Mouse (Mus musculus) heart, embryonic 12.5 days (tissue): ENCODE measurements around the gene Tmem59l. TPM values are rescaled to one million over a fixed set of nuclear protein-coding genes. Genes with fewer than 3 reads are reported as not detected.

Experiments
- ATAC-seq: fragments of 200-750 bp; cut with Nextera tagmentation; 2 replicates; pipeline ENCODE4 v1.8.0; 2017; ENCODE audit warnings: moderate TSS enrichment, moderate library complexity; ENCODE audit not compliant: insufficient number of reproducible peaks, low FRiP score
- H3K27ac ChIP-seq: fragments of 300-500 bp; sonication (generic); 2 replicates; pipeline ENCODE4 v1.5.1; 2016; ENCODE audit warnings: mild to moderate bottlenecking, moderate library complexity; ENCODE audit not compliant: poor library complexity, severe bottlenecking
- H3K27me3 ChIP-seq: fragments of 300-500 bp; sonication (generic); replicated peaks from 2 replicates; pipeline ENCODE4 v1.6.1; 2016; ENCODE audit warnings: mild to moderate bottlenecking, moderate library complexity
- H3K36me3 ChIP-seq: fragments of 300-500 bp; sonication (generic); 2 replicates; pipeline ENCODE4 v1.6.1; 2016; ENCODE audit warnings: mild to moderate bottlenecking, moderate library complexity
- H3K4me1 ChIP-seq: fragments of 300-500 bp; sonication (generic); replicated peaks from 2 replicates; pipeline ENCODE4 v1.6.1; 2016; ENCODE audit warnings: mild to moderate bottlenecking
- H3K4me2 ChIP-seq: fragments of 300-500 bp; sonication (generic); 2 replicates; pipeline ENCODE4 v1.6.1; 2016; ENCODE audit warnings: mild to moderate bottlenecking, moderate library complexity
- H3K4me3 ChIP-seq: fragments of 300-500 bp; sonication (generic); 2 replicates; pipeline ENCODE4 v1.5.1; 2016; ENCODE audit warnings: mild to moderate bottlenecking
- H3K9ac ChIP-seq: fragments of 300-500 bp; sonication (generic); 2 replicates; pipeline ENCODE4 v1.6.1; 2016; ENCODE audit warnings: mild to moderate bottlenecking, moderate library complexity
- H3K9me3 ChIP-seq: fragments of 300-500 bp; sonication (generic); replicated peaks from 2 replicates; pipeline ENCODE4 v1.6.1; 2016; ENCODE audit warnings: mild to moderate bottlenecking, moderate library complexity
- whole genome bisulfite sequencing: fragments of 180-500 bp; shearing (Covaris S2); methylation state at CpG from one replicate; pipeline ENCODE4 v1.1.7; 2016; 5-methylcytosine and 5-hydroxymethylcytosine counted together
- polyA plus RNA-seq: library from polyadenylated mRNA; unstranded; fragments of >200 nt; fragmentation: Nextera tagmentation; extraction: Ambion mirVana; gene quantifications from 2 replicates; pipeline ENCODE4 v1.2.1, GENCODE M21; 2016

The Tmem59l gene
- polyA plus RNA-seq, 1 experiment from 2014 or later, result 0.22 TPM

DNA sequence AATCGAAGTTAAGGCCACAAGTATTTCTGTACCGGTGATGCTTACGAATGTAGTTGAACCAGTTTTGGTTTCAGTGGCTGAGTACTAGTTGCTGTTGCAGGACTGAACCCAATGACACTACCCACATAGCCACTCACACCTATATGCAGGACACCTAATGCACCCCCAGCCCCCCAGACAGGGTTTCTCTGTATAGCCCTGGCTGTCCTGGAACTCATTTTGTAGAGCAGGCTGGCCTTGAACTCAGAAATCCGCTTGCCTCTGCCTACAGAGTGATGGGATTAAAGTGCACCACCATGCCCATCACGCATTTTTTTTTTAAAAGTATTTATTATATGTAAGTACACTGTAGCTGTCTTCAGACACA lies 19.9 kb upstream of the Tmem59l start:
- Histone ChIP-seq H3K36me3 (peaks cover 22% of the 10 kb centered on the region), H3K27ac (peak overlapping the region; percentile 31; the same call in 1 of the 2 replicates), H3K4me2 (peak overlapping the region; percentile 82; the same call in 1 of the 2 replicates), H3K4me3 (0 out of 2 replicates have a peak overlapping the region, but pooled peaks have one; percentile 74), H3K9me3 (no peaks in the 10 kb centered on the region), H3K27me3 (peaks cover 22% of the 10 kb centered on the region), H3K4me1 (peaks cover 46% of the 10 kb centered on the region), H3K9ac (no peak overlapping the region)
- ATAC-seq, result no peak
- WGBS, result 54% methylated on average over 5 of the region's 5 CpGs

DNA sequence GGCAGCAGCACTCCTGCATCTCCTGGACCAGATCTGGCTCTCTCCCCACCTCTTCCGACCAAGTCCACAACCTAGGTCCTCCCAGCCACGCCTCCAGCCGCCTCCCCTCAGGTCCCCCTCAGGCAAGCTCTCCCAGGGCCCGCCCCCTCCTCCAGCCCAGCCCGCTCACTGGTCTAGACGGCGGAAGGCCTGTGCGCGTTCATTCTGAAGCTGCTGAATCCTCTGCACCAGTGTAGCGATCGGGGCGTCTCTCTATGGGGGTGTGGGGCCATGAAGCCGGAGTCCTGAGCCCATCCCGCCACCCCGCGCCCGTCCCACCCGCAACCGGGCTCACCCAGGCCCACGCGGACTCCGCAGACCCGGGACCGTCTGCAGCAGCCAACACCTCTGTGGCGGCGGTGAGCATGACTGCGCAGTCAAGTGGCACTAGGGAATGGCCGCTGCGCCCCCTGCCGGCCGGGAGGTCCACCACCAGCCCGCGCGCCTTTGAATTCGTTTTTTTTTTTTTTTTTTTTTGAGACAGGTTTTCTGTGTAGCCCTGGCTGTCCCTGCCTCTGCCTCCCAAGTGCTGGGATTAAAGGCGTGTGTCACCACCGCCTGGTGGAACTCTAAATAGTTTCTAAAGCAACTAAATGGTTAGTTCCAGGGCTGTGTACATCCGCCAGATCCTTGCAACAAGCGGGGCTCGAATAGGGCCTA lies 19.3 kb upstream of the Tmem59l start, which contains the start of gene Rex1bd:
Rex1bd (minus strand) TSS at position 425 of the 699 bp plus-strand sequence.
- 3% methylated on average over 40 of the region's 40 CpGs for WGBS
- H3K4me3 ChIP-seq, result peak within 1 kb of the TSS; percentile 74
- peak within 1 kb of the TSS; percentile 91 for H3K9ac ChIP-seq
- H3K9me3 ChIP-seq, result no peaks in the 10 kb centered on the region
- ATAC-seq, result peak; percentile 89
- peak within 1 kb of the TSS; percentile 91 for H3K27ac ChIP-seq
- peaks cover 46% of the 10 kb centered on the region for H3K4me1 ChIP-seq
- peaks cover 22% of the 10 kb centered on the region for H3K36me3 ChIP-seq
- peaks cover 27% of the 10 kb centered on the region for H3K27me3 ChIP-seq
- peak within 1 kb of the TSS; percentile 82 for H3K4me2 ChIP-seq

DNA sequence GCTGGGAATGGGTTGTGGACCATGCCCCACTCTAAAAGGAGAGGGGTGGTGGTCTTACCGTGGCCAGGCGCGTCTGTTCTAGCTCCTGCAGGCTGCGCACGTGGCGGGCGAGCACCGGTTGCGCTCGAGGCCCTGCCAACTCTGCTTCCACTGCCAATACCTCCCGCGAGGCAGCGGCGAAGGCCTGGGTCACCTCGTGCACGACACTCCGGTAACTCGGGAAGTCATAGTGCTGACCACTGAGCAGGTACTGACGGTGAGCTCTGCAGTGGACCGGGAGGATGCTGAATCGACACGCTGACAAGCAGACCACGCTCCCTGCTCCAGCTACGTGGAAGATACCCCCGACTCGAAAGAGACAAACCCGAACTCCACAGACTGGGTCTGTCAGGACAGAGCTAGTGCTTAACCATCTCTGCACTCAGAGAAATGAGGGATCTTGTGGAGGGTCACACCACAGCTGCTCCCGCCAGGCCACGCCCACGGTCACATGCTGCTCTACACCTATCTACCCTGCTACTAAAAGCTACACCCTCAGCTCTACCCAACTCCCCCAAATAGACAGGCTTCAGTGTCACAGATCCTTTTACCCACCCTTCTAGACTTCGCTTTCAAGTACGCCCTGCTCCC lies 18.7 kb upstream of the Tmem59l start:
- peak overlapping the region; percentile 74 for H3K4me3 ChIP-seq
- peak overlapping the region; percentile 91; the same call in 1 of the 2 replicates for H3K27ac ChIP-seq
- peak overlapping the region; percentile 82 for H3K4me2 ChIP-seq
- peak; percentile 24 for ATAC-seq
- peaks cover 50% of the 10 kb centered on the region for H3K4me1 ChIP-seq
- H3K36me3 ChIP-seq, result peaks cover 22% of the 10 kb centered on the region
- no peaks in the 10 kb centered on the region for H3K9me3 ChIP-seq
- WGBS, result 38% methylated on average over 32 of the region's 32 CpGs
- peak overlapping the region; percentile 91 for H3K9ac ChIP-seq
- peaks cover 34% of the 10 kb centered on the region for H3K27me3 ChIP-seq

DNA sequence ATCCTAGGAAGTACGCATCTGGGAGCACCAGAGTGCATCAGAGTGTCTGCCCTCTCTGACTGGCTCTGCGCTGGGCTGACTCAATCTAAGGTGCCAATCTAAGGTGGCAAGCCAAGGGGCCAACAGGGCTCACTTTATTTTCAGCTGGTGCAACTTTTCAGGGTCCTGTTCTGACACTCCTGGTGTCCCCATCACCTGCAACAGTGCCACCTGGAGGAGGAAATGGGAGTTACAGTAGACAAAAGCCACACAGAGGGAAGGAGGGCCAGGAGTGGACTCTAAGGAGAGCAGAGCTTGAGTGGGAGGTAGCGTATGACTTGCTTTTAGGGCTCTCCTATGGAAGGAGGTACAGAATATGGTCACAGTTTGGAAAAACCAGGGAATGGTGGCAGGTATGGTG lies 17.7 kb upstream of the Tmem59l start:
- 73% methylated on average over 3 of the region's 3 CpGs for WGBS
- no peak overlapping the region for H3K4me2 ChIP-seq
- H3K4me3 ChIP-seq, result no peak overlapping the region
- no peaks in the 10 kb centered on the region for H3K9me3 ChIP-seq
- H3K36me3 ChIP-seq, result peaks cover 22% of the 10 kb centered on the region
- ATAC-seq, result no peak
- H3K4me1 ChIP-seq, result peaks cover 57% of the 10 kb centered on the region
- peaks cover 43% of the 10 kb centered on the region for H3K27me3 ChIP-seq
- no peak overlapping the region for H3K9ac ChIP-seq
- no peak overlapping the region for H3K27ac ChIP-seq

DNA sequence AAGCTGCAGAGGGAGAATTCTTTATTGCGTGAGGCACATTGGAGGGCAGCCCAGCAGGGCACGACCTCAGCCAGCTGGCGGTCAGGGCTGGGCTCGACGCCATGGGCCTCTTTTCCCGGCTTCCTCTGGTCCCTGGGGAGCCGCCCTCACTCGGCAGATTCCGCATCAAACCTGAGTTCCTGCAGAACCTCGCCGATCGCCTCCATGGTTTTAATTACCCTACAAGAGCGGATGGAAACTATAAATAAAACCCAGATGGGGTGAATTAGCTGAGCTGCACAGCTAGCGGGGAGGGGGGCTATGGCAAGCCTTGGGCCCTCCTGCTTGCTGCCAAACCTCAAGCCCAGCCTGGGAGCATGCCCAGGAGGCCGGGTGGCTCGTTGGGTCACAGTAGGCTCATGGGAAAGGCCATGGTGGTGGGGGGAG lies 17.1 kb upstream of the Tmem59l start:
- no peak for ATAC-seq
- no peak overlapping the region for H3K4me2 ChIP-seq
- peaks cover 22% of the 10 kb centered on the region for H3K36me3 ChIP-seq
- no peaks in the 10 kb centered on the region for H3K9me3 ChIP-seq
- H3K9ac ChIP-seq, result no peak overlapping the region
- H3K27me3 ChIP-seq, result peaks cover 49% of the 10 kb centered on the region
- peaks cover 56% of the 10 kb centered on the region for H3K4me1 ChIP-seq
- WGBS, result 69% methylated on average over 16 of the region's 16 CpGs
- no peak overlapping the region for H3K4me3 ChIP-seq
- no peak overlapping the region for H3K27ac ChIP-seq

DNA sequence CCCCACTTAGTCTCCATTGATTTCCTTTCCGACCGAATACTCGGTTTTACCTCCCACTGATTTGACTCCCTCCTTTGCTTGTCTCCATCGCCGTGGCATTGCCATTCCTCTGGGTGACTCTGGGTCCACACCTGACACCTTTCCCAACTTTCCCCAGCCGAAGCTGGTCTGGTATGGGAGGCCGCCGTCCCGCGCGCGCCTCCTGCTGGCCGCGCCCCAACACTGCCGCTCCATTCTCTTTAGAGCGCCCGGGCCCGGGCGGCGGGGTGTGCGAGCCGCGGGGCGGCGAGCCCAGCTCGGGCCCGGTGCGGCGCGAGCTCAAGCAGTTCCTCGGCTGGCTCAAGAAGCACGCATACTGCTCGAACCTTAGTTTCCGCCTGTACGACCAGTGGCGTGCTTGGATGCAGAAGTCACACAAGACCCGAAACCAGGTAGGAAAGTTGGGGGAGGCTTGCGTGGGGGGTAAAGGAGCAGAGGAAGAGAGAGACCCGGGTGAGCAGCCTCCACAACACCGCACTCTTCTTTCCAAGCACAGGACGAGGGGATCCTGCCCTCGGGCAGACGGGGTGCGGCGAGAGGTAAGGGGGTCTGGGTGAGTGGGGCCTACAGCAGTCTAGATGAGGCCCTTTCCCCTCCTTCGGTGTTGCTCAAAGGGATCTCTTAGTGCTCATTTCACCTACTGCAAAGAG lies 16.0 kb upstream of the Tmem59l start:
- Histone ChIP-seq H3K9me3 (no peaks in the 10 kb centered on the region), H3K4me2 (peak overlapping the region; percentile 27), H3K27me3 (peaks cover 60% of the 10 kb centered on the region), H3K4me3 (no peak overlapping the region), H3K36me3 (peaks cover 12% of the 10 kb centered on the region), H3K4me1 (peaks cover 46% of the 10 kb centered on the region), H3K27ac (no peak overlapping the region), H3K9ac (no peak overlapping the region)
- no peak for ATAC-seq
- 13% methylated on average over 46 of the region's 46 CpGs for WGBS

DNA sequence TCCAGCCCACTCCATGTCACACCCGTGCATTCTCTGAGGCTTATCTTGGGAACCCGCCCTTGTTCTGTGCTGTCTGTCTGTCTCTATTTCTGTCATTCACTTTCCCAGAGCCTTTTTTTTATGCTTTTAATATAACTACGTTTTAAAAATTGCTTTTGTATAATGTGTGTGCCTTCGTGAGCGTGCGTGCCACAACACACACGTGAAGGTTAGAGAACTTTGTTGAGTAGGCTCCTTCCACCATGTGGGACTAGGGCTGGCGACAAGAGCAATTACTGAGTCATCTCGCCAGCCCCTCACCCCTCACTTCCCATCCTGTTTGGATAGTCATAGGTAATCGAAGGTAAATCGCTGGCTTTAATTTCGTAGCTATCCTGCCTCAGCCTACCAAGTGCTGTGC lies 15.4 kb upstream of the Tmem59l start:
- peak overlapping the region; percentile 53 for H3K4me2 ChIP-seq
- no peak for ATAC-seq
- peaks cover 6% of the 10 kb centered on the region for H3K36me3 ChIP-seq
- H3K9ac ChIP-seq, result no peak overlapping the region
- peaks cover 46% of the 10 kb centered on the region for H3K4me1 ChIP-seq
- 29% methylated on average over 12 of the region's 12 CpGs for WGBS
- H3K27ac ChIP-seq, result no peak overlapping the region
- H3K9me3 ChIP-seq, result no peaks in the 10 kb centered on the region
- peak overlapping the region; percentile 7; the same call in 1 of the 2 replicates for H3K4me3 ChIP-seq
- peaks cover 66% of the 10 kb centered on the region for H3K27me3 ChIP-seq

DNA sequence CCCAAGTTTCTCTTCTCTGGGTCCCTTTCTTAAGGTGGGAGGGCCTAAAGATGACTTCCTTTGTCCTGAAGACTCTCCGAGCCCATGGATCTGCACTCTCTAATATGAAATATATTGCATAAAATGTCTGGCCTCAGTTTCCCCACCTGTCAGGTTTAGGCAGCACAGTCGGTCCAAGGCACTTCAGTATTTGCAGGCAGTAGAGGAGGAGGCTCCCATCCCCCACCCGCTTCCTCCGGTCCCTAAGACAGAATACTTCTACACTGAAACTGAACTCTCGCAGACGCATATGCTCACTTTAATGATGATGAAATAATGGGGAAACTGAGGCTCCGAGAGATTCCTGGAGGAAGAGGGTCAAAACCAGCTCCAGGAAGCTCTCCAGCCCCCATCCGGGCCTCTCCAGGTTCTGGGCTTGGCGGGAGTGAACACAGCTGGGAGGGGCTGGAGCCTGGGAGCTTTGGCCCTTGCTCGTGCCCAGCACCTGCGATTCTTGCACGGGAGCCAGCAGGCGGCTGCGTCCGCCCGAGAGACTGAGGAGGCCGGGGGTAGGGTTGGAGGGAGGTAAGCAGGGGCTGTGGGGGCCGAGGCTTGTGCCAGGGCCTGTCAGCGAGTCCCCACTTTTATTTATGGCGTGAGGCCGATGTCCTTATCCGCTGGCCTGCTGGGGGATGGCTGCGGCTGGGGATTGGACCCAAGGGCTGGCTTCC lies 14.8 kb upstream of the Tmem59l start:
- Histone ChIP-seq H3K36me3 (peaks cover under 1% of the 10 kb centered on the region), H3K9ac (peak overlapping the region; percentile 43; the same call in 1 of the 2 replicates), H3K4me2 (peak overlapping the region; percentile 53), H3K27me3 (peaks cover 72% of the 10 kb centered on the region), H3K4me3 (peak overlapping the region; percentile 7), H3K9me3 (no peaks in the 10 kb centered on the region), H3K27ac (no peak overlapping the region), H3K4me1 (peaks cover 44% of the 10 kb centered on the region)
- no peak for ATAC-seq
- WGBS, result 14% methylated on average over 23 of the region's 23 CpGs

DNA sequence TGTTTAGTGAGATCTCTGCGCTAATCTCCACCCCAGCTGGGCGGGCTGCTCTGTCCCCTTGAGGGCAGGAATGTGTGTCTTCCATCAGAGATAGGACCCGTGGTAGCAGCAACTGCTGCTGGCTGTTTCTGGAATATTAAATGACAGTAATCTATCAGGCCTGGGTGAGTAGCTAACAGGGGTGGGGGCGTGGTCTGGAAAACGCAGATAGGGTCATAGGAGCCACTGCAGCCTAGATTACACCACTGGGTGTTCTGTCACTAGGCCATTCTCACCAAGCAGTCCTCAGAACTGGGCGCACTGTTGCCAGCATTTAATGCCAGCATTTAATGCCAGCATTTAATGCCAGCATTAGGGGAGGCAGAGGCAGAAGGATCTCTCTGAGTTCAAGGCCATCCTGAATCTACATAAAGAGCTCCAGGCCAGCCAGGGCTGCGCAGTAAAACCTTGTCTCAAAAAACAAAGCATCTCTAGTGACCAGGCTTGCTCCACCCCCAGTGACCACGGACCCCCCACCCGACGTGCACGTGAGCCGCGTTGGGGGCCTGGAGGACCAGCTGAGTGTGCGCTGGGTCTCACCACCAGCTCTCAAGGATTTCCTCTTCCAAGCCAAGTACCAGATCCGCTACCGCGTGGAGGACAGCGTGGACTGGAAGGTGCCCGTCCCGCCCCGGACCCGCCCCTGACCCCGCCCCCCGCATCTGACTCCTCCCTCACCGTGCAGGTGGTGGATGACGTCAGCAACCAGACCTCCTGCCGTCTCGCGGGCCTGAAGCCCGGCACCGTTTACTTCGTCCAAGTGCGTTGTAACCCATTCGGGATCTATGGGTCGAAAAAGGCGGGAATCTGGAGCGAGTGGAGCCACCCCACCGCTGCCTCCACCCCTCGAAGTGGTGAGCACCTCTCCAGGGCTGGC lies 13.5 kb upstream of the Tmem59l start:
- H3K27me3 ChIP-seq, result peaks cover 85% of the 10 kb centered on the region
- peak overlapping the region; percentile 42 for H3K4me2 ChIP-seq
- WGBS, result 8% methylated on average over 39 of the region's 39 CpGs
- ATAC-seq, result peak; percentile 37; the same call in 1 of the 2 replicates
- no peaks in the 10 kb centered on the region for H3K9me3 ChIP-seq
- H3K27ac ChIP-seq, result no peak overlapping the region
- H3K4me1 ChIP-seq, result peaks cover 39% of the 10 kb centered on the region
- no peaks in the 10 kb centered on the region for H3K36me3 ChIP-seq
- H3K4me3 ChIP-seq, result peak overlapping the region; percentile 6; the same call in 1 of the 2 replicates
- H3K9ac ChIP-seq, result no peak overlapping the region

DNA sequence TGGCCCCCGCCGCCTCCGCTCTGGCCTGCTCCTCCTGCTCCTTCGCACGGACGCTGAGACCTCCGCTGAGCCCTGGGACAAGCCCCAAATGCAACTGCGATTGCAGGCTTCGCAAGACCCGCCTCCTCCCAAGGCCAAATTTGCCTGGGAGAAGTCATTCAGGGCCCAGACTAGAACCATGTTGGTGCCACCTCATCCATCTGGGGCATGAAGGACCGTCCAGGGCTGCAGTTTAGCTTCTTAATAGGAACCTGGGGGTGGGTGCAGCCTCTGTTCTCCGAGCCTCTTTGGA lies 8.6 kb upstream of the Tmem59l start:
- no peak overlapping the region for H3K9ac ChIP-seq
- H3K9me3 ChIP-seq, result no peaks in the 10 kb centered on the region
- no peak for ATAC-seq
- H3K4me1 ChIP-seq, result peaks cover 40% of the 10 kb centered on the region
- WGBS, result 6% methylated on average over 11 of the region's 12 CpGs
- H3K4me3 ChIP-seq, result peak overlapping the region; percentile 1; the same call in 1 of the 2 replicates
- H3K36me3 ChIP-seq, result no peaks in the 10 kb centered on the region
- H3K4me2 ChIP-seq, result no peak overlapping the region
- H3K27me3 ChIP-seq, result peaks cover 100% of the 10 kb centered on the region
- H3K27ac ChIP-seq, result no peak overlapping the region
